Mouse (Mus musculus) kidney, embryonic 14.5 days (tissue): Measurements from ENCODE around the gene Armc12. TPM values are rescaled to one million over a fixed set of nuclear protein-coding genes. Genes with fewer than 3 reads are reported as not detected.

ENCODE experiments used
- ATAC-seq: fragments of 200-750 bp; cut with Nextera tagmentation; 2 replicates; pipeline ENCODE4 v1.8.0; 2017; ENCODE audit warnings: moderate number of reproducible peaks, mild to moderate bottlenecking, moderate TSS enrichment, moderate library complexity; ENCODE audit not compliant: low FRiP score, low TSS enrichment
- H3K27ac ChIP-seq: fragments of 300-500 bp; sonication (generic); 2 replicates; pipeline ENCODE4 v1.5.1; 2014; ENCODE audit warnings: low read depth, mild to moderate bottlenecking, low read length, moderate library complexity, mixed read lengths
- H3K27me3 ChIP-seq: fragments of 300-500 bp; sonication (generic); 2 replicates; pipeline ENCODE4 v1.6.1; 2014; ENCODE audit warnings: mild to moderate bottlenecking, low read length; ENCODE audit not compliant: control insufficient read depth, insufficient read depth
- H3K36me3 ChIP-seq: fragments of 300-500 bp; sonication (generic); 2 replicates; pipeline ENCODE4 v1.6.1; 2014; ENCODE audit warnings: low read length, mixed read lengths; ENCODE audit not compliant: control insufficient read depth, insufficient read depth
- H3K4me1 ChIP-seq: fragments of 300-500 bp; sonication (generic); 2 replicates; pipeline ENCODE4 v1.6.1; 2014; ENCODE audit warnings: low read length, mixed read lengths; ENCODE audit not compliant: control insufficient read depth, insufficient read depth
- H3K4me2 ChIP-seq: fragments of 300-500 bp; sonication (generic); replicated peaks from 2 replicates; pipeline ENCODE4 v1.6.1; 2014; ENCODE audit warnings: low read depth, mild to moderate bottlenecking, low read length
- H3K4me3 ChIP-seq: fragments of 300-500 bp; sonication (generic); 2 replicates; pipeline ENCODE4 v1.5.1; 2014; ENCODE audit warnings: mild to moderate bottlenecking, low read length
- H3K9ac ChIP-seq: fragments of 300-500 bp; sonication (generic); 2 replicates; pipeline ENCODE4 v1.6.1; 2014; ENCODE audit warnings: low read depth, mild to moderate bottlenecking, low read length, moderate library complexity
- H3K9me3 ChIP-seq: fragments of 300-500 bp; sonication (generic); 2 replicates; pipeline ENCODE4 v1.6.1; 2016; ENCODE audit warnings: low read length; ENCODE audit not compliant: control insufficient read depth
- WGBS: fragments of 180-500 bp; shearing (Covaris S2); extraction: QIAGEN DNeasy Blood & Tissue Kit; methylation state at CpG from one replicate; pipeline ENCODE4 v1.1.7; 2014; 5-methylcytosine and 5-hydroxymethylcytosine counted together
- microRNA-seq: library from miRNA; unstranded; fragments of <30 nt; microRNA quantifications from one replicate; pipeline ENCODE4, GENCODE M21; 2016
- polyA plus RNA-seq: library from polyadenylated mRNA; unstranded; fragments of >200 nt; fragmentation: Nextera tagmentation; extraction: Ambion mirVana; gene quantifications from 2 replicates; pipeline ENCODE4 v1.2.1, GENCODE M21; 2014

Gene Armc12
- polyA plus RNA-seq, 1 experiment from 2014 or later: not detected

GRCm38 (mm10) chr17:28586509-28586908 lies 55.9 kb downstream of the Armc12 start:
- no peak overlapping the region for H3K4me2 ChIP-seq
- H3K27me3 ChIP-seq: no peaks in the 10 kb centered on the region
- no peak overlapping the region for H3K9ac ChIP-seq
- no peak overlapping the region for H3K27ac ChIP-seq
- no peaks in the 10 kb centered on the region for H3K4me1 ChIP-seq
- no peaks in the 10 kb centered on the region for H3K9me3 ChIP-seq
- no peak overlapping the region for H3K4me3 ChIP-seq
- H3K36me3 ChIP-seq: peaks cover 36% of the 10 kb centered on the region
- no peak for ATAC-seq
- 71% methylated on average over 3 of the region's 3 CpGs for WGBS

- Histone ChIP-seq H3K9ac (no peak overlapping the region), H3K4me3 (no peak overlapping the region), H3K27me3 (no peaks in the 10 kb centered on the region), H3K36me3 (peaks cover 56% of the 10 kb centered on the region), H3K4me1 (no peaks in the 10 kb centered on the region), H3K27ac (peak overlapping the region; percentile 26; the same call in 1 of the 2 replicates), H3K9me3 (no peaks in the 10 kb centered on the region), H3K4me2 (no peak overlapping the region)
- WGBS: 75% methylated on average over 2 of the region's 2 CpGs
- ATAC-seq: no peak
Observed at GRCm38 (mm10) chr17:28588591-28588990, 58.0 kb downstream of the Armc12 start.

Small RNA genes lying within 50 kb of the gene (microRNA-seq; reads per million reads assigned to microRNA genes)
- gene Gm25195 (not detected), gene Mir6969 (not detected)

Other genes with a start within 250 kb of the Armc12 start
- gene Fance, start 217.3 kb upstream of the Armc12 start, polyA plus RNA-seq: 24.1 and 31.9 TPM in 2 replicates
- gene Rpl10a, start 202.3 kb upstream of the Armc12 start, polyA plus RNA-seq: 911 and 1,064 TPM in 2 replicates
- 8.7 and 10.9 TPM in 2 replicates for gene Tead3, start 180.0 kb upstream of the Armc12 start, polyA plus RNA-seq
- 5.1 and 5.6 TPM in 2 replicates for gene Tulp1, start 165.6 kb upstream of the Armc12 start, polyA plus RNA-seq
- gene Fkbp5, start 13.3 kb upstream of the Armc12 start, polyA plus RNA-seq: 10.0 and 14.0 TPM in 2 replicates
- gene Clpsl2, start 18.6 kb downstream of the Armc12 start, polyA plus RNA-seq: not detected in 2 replicates
- not detected in 2 replicates for gene Clps, start 30.0 kb downstream of the Armc12 start, polyA plus RNA-seq
- gene Lhfpl5, start 44.8 kb downstream of the Armc12 start, polyA plus RNA-seq: 0.45 and 0.51 TPM in 2 replicates
- gene Srpk1, start 91.9 kb downstream of the Armc12 start, polyA plus RNA-seq: 134 and 140 TPM in 2 replicates
- gene Slc26a8, start 159.4 kb downstream of the Armc12 start, polyA plus RNA-seq: 0.69 and 1.3 TPM in 2 replicates
- gene Mapk14, start 160.5 kb downstream of the Armc12 start, polyA plus RNA-seq: 36.4 and 61.6 TPM in 2 replicates
- gene AC170998.1, start 195.3 kb downstream of the Armc12 start, polyA plus RNA-seq: 2.7 and 3.3 TPM in 2 replicates
- 31.5 and 44.6 TPM in 2 replicates for gene Mapk13, start 238.5 kb downstream of the Armc12 start, polyA plus RNA-seq